Mouse (Mus musculus) megakaryocyte-erythroid progenitor cell, adult 5 weeks (primary cell): ENCODE data around the gene Slc12a7. TPM values are rescaled to one million over a fixed set of nuclear protein-coding genes. Genes with fewer than 3 reads are reported as not detected.

Experiments used
- polyA plus RNA-seq: library from polyadenylated mRNA; stranded (reverse); fragments of >175 nt; gene quantifications from 2 replicates; pipeline ENCODE4 v1.2.3, GENCODE M21; 2012

The Slc12a7 gene
- polyA plus RNA-seq = 8.1 and 14.7 TPM in 2 replicates

DNA sequence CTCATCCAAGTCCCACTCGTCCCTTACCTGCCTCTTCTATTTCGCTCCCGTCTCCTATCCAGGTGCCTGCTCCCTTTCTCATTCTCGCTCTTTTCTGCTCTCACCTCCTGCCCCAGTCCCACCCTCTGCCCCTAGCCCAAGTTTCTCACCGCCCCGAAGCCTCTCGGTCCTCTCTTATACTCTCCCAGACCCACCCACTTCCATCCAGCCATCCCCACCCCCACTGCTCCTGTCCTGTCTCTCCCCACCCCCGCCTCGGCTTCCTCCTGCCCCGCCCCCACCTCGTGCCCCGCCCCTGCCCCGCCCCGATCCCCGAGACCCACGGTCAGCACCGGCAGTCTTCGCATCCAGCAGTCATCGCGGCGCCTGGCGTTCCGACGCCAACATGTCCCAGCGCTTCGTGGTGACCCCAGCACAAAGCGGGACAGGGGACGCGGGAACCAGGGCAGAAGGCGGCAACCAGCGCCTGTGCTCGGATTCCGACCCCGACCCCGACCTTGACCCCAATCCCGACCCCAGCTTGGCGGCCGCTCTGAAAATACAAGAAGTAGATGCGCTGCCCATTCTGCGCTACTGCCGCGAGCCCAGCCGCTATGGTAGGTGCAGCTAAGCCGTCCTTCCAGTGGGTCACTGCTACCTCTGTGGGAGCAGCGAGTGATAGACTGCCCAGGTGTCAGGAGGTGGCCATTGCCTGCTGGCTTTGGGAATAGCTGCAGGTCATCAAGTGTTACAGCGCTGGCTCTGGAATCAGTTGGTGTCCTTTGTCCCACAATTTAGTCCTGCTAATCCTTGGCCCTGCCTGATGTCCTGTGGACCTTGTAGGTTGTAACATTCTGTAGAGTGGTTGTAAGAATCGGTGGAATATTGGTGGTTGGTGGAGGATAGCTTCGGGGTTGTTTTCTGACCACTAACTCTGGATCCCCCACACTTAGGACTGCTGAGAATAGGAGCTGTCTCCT is at the start of gene Slc12a7:
Slc12a7 (plus strand) TSS at position 353 of the 959 bp plus-strand sequence.

DNA sequence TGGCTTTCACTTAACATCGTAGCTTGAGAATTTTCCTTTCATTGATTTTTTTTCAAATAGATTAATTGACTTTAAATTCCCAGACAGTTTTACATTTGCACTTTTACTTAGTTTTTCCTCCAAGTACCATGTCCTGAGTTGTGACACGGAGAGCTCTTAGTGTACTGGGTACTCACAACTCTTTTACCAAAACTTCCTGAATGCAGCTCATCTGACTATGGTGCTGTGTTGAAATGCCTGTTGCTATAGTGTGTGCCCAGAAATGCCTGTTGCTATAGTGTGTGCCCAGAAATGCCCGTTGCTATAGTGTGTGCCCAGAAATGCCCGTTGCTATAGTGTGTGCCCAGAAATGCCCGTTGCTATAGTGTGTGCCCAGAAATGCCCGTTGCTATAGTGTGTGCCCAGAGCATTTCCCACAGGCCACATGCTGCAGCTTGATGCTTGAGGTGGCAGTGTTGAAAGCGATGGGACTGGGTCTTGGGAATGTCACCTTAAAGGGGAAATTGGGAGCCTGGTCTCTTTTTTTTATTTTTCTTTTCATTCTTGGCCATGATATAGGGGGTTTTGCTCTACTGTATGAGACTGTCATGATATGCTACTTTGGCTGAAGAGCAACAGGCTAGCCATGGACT is 28.1 kb upstream of the Slc12a7 start, which contains the start of gene Slc6a19:
Slc6a19 (minus strand) TSS at position 172 of the 632 bp plus-strand sequence.

DNA sequence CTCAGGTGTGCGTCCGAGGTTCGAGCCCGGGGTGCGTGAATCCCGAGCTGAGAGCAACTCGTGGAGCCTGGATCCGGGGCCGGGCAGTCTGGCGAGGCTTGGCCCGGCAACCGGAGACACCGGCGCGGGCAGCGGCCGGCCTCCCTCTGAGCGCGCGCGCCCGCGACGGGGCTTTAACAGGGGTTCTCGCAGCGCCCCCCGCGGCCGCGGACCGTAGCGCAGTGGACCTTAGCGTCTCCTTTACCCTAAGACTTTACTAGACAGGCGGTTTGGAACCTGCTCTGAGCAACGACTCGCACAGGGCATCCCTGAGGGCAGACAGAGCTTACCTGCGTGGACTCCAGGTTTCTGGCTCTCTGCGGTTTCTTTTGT is 114.6 kb downstream of the Slc12a7 start, which contains the start of gene Nkd2:
Nkd2 (minus strand) TSS at position 167 of the 372 bp plus-strand sequence.

Other genes starting within 250 kb of the Slc12a7 start
- not detected in 2 replicates for gene Slc6a3, start 196.3 kb upstream of the Slc12a7 start, polyA plus RNA-seq
- 34.4 TPM in 2 replicates for gene Clptm1l, start 129.1 kb upstream of the Slc12a7 start, polyA plus RNA-seq
- 0.16 and 0.60 TPM in 2 replicates for gene Tert, start 106.2 kb upstream of the Slc12a7 start, polyA plus RNA-seq
- gene Slc6a18, start 55.1 kb upstream of the Slc12a7 start, polyA plus RNA-seq = not detected in 2 replicates
- not detected in 2 replicates for gene Slc6a19, start 28.2 kb upstream of the Slc12a7 start, polyA plus RNA-seq
- gene Nkd2, start 114.5 kb downstream of the Slc12a7 start, polyA plus RNA-seq = 0.06 and 0.17 TPM in 2 replicates
- 2.3 and 2.5 TPM in 2 replicates for gene Trip13, start 204.7 kb downstream of the Slc12a7 start, polyA plus RNA-seq
- 26.5 and 30.2 TPM in 2 replicates for gene Brd9, start 204.7 kb downstream of the Slc12a7 start, polyA plus RNA-seq
- gene Zdhhc11, start 230.8 kb downstream of the Slc12a7 start, polyA plus RNA-seq = not detected in 2 replicates